Mouse (Mus musculus) forelimb bud, embryonic 11.5 days (tissue): ENCODE data around the gene Stra6l.

Experiments
- DNase-seq: peaks from one replicate; pipeline ENCODE4 v3.0.0-alpha.2; 2012; ENCODE audit warnings: low read depth, low spot score

The Stra6l gene

DNA sequence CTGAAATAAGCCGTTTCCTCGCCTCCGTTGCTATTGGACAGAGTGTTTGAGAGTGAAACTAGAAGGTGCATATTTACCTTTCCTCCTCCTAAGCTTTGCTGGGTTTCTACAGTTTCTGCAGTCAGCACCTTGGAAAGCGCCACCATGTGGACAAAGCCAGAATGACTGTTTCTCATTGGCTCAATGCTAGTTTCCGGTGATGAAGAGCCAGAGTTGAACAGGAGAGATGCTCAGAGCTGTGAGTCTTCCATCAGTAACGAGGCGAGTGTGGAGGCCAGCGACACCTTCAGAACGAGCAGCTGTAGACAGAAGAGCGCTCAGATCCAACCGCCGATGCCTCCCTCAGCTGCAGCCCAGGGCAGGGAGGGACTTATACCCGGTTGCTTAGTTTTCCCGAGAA is 4.1 kb upstream of the Stra6l start:
- peak; percentile 70 for DNase-seq

DNA sequence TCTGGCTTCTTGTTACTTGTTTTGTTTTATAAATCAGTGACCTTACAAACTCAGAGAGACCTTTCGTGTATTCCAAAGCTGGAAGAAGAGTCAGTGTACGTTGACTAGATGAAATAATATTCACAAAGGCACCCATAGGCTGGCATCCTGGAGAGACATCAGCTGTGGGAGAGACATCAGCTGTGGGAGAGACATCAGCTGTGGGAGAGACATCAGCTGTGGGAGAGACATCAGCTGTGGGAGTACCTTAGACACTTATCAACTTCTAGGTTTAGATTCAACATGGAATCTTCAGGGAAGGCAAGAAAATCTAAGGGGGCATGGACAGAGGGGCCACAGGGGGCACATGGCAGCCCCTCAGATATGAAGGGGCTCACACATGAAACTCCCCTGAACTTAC is 2.2 kb upstream of the Stra6l start:
- no peak for DNase-seq

DNA sequence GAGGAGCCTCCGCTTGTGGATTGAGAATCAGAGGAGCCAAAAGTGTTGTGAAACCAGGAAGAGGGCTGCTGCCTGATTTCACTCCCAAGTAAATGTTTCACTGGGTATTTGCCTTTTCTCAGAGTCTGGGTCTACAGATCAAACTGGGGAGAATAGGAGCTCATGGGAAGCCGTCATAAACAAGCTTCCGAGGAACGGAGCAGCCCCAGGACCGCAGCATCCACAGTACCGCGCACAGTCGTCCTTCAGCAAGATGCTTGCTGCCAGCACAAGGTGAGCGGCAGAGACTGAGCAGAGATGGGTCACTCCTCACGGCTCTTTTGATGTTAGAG is 327 bp downstream of the Stra6l start:
- no peak for DNase-seq

DNA sequence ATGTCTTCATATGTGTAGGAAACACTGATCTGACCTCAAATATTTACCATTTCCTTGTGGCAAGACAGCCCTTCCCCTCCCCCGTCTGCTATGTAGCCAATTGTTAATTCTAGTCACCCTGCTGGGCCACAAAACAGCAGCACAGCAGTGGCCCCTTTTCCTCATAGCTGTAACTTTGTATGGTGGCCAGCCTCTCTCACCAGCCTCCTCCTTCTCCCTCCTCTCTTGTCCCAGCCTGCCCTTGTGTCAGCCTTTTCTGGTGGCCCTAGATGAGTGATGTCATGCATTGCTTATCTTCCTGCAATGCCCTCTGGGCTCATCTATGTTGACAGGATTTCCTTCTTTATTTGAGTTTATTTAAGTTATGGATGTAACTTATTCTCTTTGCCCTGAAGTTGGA is 955 bp downstream of the Stra6l start:
- DNase-seq = no peak

DNA sequence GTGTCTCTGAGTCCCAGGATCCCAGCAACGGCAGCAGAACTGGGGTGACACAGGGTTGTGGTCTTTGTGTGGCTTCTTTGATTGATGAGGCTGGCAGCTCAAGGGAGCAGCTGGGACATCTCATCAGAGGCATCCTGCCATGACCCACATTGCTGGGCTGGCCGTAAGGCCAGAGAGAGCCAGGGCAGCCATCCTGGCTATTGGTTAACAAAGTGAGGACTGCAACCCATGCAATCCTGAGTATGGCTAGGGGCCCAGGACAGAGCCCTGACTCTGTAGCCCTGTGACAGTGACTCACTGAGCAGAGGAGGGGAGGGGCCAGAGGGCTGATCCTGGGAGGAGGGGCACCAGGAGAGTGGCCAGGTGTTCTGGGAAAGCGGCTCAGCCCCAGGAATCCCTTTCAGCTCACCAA is 3.2 kb downstream of the Stra6l start:
- DNase-seq = no peak

DNA sequence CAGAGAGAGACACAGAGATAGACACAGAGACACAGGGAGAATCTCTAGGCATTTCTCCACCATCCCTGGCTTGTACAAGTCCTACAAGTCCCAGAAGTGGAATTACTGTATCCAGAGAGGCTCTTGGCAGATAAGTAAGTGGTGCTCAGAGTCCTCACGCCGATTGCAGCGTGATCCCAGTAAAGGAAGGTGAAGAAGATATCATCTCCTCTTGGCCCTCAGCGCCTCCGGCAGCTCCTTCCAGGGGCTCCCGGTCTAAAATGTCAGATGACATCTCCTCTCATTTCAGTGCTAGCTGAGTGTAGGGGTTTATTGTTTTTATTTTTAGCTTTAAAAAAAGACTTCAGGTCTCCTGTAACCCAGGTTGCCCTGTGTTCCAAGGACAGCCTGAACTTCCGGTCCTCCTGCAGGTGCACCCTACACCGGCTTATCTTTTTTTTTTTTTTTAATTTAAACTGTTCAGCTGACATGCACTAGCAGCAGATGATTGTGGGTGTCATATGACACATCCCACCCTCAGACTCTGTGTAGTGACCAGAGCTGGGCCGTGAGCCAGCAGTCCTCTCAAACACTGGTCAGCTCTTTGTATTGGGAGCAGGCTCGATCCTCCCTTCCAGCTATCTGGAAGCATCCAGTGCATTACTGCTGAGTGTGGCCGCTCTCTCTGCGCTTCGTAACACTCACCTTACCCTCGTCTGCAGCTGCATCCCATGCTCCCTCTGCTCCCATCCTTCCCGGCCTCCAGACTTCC is 5.2 kb downstream of the Stra6l start:
- DNase-seq = no peak

DNA sequence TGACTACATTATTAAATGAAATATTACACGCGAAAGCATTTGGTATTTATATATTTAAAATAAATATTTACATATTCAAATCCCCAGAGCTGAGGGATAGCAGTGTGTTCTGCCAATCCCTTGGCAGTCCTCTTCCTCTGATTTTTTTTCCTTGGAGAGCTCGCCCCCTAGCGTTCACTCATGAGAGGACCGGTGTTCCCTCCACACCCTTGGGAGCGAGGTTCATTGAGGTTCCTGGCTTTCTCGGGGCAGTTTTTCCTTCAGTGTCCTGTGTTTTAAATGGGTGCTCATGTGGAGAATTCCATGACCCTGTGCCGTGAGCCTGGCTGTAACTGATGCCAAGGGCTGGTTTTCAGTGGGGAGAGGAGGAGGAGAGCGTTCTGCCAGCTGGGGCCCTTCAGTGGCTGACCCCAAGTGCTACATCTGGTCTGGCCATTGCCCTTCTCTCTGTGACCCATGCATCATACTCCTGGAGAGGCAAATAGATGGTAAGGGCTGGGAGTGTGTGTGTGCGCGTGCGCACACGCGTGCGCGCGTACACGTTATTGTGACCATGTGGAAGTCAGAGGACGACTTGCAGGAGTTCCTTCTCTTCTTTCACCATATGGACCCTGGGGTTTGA is 7.5 kb downstream of the Stra6l start:
- peak; percentile 67 for DNase-seq

DNA sequence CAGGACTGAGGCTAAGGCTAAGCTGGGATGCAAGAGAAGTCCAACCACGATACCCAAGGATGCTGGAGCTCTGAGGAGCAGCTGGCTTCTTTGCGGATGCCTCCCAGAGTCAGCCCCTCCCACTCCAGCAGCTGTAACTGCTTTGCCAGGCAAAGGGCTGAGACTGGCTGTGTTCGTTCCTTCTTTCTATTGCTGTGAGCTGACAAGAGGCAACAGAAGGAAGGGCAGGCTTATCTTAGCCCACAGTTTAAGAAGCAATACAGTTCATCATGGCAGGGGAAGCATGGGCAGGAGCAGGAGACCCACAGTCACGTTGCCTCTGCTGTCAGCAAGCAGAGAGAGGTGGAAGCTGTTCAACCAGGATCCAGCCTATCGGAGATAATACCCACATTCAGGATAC is 12.7 kb downstream of the Stra6l start:
- no peak for DNase-seq

DNA sequence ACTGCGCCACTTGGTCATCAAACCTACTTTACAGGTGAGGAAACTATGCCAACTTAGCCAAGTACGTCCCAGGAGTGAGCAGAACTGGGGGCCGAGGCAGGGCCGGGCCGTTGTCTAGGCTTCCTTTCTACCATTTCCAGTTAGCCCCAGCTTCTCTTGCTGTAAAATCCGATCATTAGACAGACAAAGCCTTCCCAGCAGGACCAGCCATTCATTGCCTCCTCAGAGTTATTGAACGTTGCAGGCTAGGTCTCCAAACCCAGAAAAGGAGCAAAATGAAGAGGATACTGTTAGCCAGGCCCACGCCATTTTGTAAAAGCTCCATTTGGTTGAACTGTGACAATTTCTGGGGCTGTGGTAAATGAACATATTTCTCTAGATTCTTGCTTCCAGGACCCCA is 19.0 kb downstream of the Stra6l start:
- no peak for DNase-seq

DNA sequence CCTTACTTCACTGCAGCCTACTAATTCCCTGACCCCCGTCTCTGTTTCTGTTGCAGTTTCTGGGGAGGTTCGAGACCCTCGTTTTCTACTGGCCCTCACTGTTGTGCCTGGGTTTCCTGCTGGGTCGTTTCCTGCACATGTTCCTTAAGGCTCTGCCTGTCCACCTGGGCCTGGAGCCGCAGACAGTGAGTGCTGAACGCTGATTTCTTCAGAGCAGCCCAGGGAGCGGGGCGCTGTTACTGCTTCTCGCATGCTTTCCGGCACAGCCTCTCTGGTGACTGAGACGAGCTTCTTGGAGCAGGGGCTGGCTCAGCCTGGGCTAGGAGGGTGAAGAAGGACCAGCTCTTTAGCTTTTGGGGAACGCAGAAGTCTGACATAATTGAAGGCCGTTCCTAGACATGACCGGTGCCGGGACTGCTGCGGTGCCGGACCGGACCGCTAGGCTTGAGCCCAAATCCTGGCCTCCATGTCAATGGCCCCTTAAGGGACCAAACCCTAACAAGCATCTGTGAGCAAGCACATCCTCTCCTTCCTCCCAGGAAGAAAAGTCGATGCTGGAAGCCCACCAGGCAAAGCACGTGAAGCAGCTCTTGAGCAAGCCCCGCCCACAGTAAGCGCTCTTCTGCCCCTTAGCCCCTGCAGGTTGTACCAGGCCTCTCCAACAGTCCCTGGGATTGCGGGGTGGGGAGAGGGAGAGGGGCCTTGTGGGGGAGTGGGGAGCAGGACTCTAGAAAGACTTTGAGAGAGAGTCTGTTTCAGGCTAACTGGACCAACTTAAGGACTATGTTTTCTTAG is 20.8 kb downstream of the Stra6l start:
- DNase-seq = peak; percentile 14

DNA sequence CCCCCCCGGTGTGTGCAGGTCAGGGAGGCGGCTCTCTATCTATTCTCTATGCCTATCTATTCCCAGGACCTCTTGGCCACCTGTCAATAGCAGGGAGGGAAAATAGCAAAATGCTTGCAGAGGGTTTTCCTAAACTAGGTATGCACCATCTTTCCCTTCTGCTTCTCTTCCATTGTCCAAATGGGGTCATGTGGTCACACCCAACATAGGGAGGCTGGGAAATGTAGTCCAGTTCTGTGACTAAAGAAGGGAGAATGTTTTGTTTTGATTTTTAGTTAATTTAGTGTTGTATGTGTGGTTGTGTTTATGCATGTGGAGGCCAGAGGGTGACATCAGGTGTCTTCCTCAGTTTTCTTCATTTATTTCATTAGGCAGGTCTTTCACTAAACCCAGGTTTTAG is 23.7 kb downstream of the Stra6l start:
- no peak for DNase-seq

DNA sequence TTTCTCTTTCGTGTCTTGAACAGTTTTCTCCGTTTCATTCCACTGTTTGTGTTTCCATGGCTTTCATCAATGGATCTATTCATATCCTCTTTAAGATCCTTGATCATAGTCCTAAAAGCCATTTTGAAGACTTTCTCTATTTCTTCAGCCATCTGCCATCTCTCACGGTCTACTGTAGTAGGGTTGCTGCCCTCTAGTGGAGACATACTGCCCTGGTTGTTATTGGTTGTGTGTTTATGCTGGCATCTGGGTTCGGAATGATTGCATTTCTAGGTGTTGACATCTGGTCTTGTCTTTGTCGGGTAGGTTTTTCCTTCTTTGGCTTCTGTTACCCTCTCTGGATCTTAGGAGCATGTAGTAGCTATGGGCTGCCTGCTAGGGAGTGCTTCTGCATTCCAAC is 30.5 kb downstream of the Stra6l start:
- peak; percentile 70 for DNase-seq

DNA sequence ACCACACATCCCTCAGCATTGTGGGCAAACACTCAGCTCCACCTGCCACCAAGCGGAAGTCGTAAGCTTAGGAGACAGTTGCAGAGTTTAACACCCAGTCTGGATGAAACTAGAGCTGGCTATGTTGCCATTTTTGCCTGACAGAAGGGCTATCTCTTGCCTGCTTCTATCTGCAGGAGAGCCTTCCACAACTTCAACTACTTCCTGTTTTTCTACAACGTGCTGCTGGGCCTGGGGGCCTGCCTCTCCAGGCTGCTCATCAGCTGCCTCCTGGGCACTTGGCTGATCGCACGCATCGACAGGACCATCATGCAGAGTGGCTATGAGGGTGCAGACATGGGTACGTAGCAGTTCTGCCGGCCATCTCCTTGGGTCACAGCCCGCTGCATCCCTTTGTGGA is 34.1 kb downstream of the Stra6l start:
- DNase-seq = no peak

DNA sequence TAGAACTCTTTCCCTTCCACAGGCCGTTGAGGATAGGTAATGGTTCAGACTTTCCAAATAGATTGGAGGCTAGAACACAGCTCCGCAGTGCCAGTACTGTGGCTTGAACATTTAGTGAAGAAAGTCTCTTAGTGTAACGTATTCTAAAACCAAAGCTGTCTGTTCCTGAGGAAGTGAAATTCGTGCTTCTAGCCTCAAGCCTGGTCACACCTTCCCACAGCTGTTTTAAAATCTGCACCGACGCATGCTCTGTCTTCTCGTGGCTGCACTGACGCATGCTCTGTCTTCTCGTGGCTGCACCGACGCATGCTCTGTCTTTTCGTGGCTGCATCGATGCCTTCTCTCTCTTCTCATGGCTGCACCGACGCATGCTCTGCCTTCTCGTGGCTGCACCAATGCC is 34.8 kb downstream of the Stra6l start:
- DNase-seq = no peak

DNA sequence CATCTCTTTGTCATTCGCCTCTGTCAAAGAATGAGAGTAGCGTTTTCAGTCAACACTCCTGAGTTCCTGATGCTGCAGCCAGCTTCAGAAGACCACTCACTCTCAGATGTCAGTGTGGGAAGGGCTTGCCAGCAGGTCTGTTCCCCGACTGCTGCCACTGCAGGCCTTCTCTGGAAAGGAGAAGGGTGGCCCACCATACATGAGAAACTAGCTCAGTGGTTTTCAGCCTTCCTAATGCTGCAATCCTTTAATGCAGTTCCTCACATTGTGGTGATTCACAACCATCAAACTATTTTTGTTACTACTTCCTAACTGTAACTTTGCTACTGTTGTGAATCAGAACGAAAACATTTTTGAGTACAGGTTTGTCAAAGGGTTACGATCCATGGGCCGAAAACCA is 41.0 kb downstream of the Stra6l start:
- no peak for DNase-seq

DNA sequence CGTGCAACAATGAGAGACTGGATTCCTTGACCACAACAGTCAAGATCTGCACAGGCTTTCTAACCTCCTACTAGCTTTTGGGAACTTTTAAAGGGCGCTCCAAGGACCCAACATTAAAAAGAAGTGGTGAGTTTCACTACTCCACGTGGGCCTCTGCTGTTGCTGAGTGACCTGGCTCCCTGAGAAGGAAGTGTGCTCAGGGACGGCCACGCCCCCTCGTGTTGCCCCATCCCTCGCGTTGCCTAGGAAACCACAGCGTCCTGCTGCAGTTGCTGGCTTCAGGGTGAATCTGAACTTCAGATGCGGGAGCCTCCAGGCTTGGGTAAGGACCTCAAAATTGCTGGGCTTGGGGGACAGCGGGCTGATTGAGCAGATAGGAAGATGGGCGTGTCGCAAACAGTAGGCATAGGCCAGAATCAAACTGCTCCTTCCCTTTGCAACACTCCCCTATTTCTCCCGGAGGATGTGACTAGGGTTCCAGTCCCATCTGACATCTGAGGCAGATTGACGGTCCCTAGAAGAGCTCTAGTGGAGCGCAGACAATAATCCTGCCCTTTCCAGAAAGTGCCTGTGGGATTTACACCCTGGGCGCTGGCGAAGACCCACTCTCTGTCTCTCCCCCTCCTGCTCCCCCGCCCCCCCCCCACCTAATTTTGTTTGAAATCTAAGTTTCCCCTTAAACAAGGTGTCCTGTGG is 41.8 kb downstream of the Stra6l start, which contains the start of gene Ccdc180:
Ccdc180 (plus strand) TSS at position 238 of the 696 bp plus-strand sequence.
- peak; percentile 71 for DNase-seq

DNA sequence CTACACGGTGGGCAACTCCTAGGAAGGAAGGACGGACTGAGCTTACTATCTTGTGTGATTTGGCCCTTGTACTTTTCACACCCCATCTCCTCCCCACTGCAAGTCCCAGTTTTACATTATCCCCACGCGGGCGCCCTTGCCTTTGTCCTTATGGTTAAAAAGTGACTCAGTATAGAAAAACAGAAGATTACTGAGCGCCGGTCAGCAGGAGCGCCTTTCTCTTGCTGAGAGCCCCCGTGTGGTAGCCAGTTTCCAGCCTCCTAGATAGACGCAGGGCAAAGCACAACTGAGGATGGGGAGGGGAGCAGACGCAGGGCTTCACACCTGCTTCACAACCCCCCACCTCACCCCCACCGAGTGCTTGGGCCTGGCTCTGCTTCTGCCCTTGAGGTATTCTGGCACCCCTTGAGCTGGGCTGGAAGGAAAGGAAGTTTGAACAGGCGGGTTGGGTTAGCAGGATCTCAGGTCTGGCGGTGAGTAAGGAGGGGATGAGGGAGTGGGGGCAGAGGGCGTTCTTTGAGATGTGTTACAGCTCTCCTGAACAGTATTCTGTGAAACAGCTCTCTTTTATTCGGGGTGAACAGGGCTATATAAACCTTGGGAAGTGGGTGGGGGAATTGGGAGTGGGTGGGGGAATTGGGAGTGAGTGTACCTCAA is 48.1 kb downstream of the Stra6l start:
- DNase-seq = peak; percentile 3

DNA sequence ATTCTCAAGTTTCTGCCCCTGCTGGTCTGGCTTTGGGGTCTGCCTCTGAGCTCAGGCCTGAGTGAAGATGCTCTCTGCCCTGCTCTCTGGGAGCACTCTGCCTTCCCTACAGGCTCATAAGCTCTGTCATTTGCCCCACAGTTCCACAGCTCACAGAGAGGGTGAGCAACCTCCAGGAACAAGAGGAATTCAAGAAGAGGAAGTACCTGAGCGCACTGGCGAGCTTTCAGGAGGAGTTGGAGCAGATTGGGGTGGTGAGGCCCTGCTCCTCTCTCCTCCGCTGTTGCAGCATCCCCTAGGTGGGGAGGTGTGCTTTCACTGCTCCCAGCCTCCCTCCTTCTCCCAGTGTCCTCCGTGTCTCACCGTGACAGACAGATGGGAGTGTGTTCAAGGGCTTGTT is 49.9 kb downstream of the Stra6l start:
- no peak for DNase-seq

DNA sequence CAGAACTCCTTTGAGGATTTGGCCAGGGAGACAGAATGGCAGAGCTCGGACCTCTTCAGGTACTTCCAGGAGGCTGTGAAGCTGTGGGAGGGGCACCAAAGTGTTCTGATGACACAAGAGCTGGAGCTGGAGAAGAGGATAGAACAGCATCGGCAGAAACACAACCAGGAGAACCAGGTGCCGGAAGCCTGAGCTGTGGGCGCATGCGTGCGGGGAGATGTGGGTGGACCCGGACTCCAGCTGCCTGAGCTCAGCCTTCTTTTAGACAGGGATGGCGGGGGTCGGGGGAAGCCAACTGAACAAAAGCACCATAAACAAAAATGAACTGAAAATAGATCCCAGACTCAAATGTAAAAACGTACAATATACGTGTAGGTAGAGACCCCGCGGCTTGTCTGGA is 60.8 kb downstream of the Stra6l start:
- no peak for DNase-seq

DNA sequence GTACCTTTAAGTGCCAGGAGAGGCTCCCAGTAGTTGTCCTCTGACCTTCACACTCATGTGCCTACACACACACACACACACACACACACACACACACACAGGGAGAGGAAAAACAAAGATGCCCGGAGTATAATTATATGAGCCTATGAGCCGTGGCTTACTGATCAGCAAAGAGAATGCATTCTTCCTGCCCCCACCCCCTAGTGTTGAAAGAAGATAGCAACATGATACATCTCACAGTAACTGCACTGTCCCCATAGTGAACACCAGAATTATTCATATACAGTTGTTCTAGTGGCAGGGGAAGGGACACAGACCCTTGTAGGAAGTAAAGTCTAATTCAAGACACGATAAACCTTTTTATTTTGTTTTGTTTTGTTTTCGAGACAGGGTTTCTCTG is 61.5 kb downstream of the Stra6l start:
- DNase-seq = no peak

DNA sequence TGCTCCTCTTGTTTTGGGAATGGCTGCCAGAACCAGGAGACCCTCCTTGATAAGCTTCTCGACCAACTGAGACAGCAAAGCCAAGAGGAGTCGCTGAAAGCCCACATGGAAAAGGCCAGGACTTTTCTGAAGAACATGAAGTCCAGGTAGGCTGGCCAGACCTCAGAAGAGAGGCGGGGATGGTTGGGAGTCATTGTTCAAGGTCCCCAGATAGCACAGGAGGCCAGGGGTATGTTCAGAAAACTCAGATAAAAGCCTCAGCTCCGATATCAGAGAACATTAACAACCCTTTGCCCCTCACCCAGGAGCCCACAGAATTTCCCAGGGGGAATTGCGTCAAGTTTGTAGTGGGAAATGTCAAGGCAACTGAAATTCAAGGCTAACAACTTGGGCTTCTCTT is 62.8 kb downstream of the Stra6l start:
- no peak for DNase-seq

DNA sequence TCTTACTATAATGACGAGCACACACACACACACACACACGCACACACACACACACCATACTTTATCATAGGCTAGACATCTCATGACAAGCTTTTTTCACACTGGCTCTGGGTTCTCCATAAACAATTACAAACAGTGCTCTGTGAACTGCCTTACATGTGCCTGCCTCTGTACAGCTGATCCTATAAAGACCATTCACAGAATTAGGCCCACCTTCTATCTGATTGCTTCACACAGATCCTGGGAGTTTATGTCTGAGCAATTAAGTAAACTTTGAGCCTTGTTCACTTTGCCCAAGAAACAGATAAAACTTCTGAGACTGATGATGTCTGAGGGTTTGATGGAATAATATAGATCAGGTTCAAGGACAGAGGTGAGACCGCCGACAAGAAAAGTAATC is 63.4 kb downstream of the Stra6l start:
- DNase-seq = no peak
